Mouse (Mus musculus): ENCODE results near the gene Cpn2.
A peak's percentile ranks its signal among the peaks of the same experiment; 100 is the strongest.

Gene Cpn2

DNA sequence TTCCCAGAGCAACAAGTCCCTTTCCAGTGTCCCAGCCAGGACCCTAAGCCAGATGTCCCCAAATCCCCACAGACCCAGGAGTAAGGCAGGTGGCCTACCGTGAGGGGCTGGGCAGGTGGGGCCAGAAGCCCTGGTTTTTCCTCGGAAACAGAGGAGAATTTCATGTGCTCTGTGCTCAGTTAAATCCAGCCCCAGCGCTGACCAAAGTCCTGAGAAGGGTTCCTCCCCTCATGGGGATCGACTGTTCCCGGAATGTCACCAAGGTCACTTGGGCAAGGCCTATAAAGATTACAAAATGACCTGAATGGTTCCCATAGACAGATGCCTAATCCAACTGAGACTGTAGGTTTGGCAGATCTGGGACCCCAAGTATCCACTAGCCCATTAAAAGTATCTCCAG, at the start of gene Cpn2:
Gene Cpn2 (minus strand): TSS at position 141 of the 400 bp plus-strand sequence.
- DNase-seq, result no peak

DNA sequence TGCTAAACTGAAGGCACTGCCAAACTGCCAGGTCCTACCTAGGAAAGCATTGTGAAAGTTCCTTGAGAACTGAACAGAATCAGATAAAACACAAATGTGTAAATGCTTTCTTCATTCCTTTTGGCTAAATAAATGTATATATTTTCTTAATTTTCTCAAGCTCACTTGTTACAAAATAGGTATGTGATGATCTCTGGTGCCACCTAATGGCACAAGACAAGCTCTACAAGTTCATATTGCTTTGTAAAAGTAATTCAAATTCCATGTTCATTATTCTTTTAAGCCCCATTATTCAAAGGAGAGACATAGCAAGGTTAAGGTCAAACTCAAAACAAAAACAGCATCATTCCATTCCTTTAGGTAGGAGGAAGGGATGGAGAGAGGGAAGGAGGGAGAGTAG, 46.9 kb upstream of the Cpn2 start:
- no peak for DNase-seq

DNA sequence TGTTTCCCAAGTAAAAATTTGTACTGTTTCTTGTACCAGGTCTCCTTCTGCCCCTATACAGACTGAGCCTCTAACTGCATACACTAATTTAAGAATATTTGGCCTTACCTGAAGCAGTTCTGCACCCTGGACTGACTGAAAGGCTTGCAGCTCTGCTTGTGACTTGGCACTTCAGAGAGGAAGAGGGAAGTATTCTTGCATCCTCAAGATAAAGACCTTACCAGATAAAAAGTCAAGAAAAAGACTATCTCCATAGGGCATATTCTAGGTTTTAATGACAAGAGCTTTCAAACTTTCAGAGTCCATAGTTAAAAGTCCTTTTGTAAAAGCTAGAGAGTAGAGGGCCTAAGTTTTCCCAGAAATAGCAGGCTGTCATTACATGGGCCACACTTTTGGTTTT, 43.3 kb upstream of the Cpn2 start, which contains the start of gene Gp5:
Gene Gp5 (minus strand): TSS at position 133 of the 400 bp plus-strand sequence.
- DNase-seq, result no peak

DNA sequence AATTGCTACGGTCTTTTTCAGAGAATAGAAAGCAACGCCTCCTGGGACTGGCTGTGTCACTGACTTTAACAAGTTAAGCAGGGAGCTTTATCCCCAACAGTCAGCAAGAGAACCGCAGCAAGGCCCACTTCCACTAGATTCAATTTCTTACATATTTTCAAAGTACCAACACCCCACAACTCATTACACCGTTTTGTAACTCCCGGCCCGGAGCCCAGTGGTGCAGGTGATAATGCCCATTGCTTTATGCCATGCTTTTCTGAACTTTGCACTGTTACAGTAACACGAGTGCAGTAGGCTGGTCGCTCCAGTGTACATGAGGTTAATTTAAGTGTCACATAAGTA, 42.8 kb upstream of the Cpn2 start:
- DNase-seq, result peak in 1 of 2 experiments; percentile 10

DNA sequence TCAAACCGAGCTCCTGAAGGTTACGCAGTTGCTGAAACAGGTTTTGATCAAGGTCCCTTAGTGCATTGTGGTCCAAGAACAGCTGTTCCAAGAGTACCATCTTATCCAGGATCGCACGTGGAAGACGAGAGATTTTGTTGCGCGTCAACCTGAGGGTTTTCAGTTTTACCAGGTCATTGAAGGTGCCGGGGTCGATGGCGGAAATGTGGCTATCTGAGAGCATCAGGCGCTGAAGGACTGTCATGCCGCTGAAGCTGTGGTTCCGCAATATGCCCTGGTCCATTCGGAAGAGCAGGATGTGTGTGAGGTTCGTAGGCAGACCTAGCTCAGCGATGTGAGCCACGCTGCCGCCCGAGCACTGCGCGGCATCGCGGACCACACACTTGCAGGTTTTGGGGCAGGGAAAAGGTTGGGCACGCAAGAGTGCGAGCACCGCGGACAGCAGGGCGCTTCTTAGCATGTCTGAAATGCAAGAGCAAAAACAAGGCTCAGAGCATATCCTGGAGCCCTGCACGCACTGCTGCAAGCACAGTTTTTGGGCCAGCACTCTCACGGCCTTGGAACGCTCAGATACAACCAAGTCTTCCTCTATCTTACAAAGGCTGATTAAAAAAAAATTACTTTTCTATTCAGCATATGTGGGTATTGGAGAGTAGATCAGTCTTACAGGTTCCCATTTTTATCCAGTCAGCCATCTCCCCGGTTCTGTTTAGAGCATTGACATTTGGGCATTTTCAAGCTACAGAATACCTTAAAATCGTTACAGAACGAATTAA, 42.3 kb upstream of the Cpn2 start:
- DNase-seq, result peak; percentile 9 to 13

DNA sequence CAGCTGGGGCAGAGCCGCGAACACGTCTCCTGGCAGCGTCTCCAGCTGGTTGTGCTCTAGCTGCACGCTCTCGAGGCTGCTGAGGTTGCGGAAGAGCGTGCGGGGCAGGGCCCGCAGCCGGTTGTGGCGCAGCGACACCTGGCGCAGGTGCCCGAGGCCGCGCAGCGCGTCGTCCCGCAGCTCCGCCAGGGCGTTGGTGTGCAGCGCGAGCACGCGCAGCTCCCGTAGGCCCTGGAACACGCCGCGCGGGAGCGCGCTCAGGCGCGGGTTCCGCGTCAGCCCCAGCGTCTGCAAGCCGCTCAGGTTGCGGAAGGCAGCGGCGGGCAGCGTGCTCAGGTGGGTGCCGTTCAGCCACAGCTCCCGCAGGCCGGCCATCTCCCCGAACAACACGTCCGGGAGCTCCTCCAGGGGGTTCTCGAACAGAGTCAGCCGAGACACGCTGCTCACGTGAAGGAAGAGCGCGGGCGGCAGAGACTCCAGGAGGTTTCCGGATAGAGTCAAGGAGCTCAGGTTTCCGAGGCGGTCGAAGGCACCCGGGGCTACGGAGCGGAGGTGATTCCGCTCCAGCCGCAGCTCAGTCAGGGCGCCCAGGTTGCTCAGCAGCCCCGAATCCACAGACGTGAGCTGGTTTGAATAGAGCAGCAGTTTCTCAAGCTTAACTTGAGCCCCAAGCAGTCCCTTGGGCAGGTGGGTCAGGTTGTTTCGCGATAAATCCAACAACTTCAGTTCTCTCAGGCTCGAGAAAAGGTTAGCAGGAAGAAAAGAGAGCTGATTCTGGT, 41.5 kb upstream of the Cpn2 start:
- peak; percentile 8 to 55 for DNase-seq

DNA sequence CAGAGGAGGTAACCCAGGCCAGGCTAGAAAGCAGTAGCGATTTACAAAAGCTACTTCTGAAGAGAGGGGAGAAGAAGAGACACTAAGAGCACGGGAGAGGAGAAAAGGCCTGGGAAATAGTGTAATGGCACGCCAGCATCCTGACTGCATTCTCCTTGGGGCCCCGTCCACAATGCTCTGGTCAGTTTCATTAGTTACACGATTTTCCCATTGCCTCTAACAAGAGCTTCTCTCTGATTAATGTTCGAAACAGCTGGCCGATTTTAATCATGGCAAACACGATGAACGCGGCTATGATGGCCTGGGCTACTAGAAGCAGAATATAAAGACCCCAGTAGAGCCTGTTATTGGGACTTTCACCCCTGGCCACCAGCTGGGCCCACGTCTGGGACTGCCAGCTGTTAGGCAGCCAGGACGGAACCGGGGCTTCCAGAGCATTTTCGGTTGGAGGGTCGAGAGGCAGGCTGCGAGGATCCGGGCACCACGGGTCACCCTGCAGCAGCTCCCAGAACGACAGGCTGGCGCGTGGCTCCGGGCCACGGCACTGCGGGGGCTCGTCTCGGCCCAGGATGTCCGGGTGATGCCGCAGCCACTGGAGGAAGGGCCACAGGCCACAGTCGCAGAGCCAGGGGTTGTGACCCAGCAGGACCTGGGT, 40.8 kb upstream of the Cpn2 start:
- no peak for DNase-seq

DNA sequence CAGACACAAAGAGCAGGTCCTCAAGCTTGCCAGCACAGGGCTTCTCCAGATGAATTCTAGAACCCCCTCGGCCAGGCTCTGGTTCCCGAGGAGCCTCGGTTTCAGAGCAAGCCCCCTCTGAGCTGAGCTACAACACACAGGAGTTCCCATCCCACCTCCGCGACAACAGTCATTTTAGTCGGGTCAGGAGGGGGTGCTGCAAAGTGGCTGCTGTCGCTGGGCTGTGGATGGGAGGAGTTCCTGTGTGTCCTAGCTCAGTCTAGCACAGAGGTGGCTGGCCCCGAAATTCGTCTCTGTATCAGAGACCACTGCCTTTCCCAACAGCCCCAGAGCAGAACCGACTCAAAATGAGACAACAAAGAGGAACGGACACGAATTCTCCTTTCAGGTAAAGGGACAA, 40.0 kb upstream of the Cpn2 start:
- no peak for DNase-seq

DNA sequence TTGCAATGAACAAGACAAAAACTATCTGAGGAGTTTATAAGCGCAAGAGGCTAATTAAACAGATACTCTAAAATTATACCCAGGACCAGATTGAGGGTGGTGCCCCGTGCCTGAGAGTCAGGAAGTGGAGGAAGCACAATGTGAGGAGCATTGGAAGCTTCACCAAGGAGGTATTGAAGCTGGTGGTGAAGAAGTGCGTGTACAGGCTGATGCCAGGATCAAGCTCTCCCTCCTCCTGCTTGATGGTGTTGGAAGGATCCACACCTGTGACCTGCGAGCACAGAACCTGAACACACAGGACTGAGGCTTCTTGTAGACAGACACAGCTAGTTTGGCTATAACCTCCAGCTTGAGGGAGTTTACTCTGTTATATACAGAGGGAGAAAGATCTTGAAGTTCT, 38.8 kb upstream of the Cpn2 start:
- DNase-seq, result no peak

DNA sequence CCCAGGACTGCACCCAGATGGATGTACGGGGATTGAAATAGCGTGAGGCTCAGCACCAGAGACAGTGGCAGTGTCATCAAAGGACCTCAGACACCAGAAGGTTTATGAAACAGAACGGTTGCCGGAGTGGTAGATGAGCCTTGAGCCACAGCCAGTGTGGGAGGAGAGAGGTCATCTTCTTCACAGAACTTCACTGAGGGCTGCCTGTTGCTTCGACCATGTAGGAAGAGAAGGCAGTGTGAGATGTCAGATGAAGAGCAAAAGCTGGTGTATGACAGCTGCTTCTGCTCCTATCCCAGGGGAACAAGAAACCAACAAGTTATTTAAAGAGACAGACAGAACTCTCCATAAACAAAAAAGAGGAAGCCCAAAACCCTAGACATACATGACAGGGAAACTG, 36.9 kb upstream of the Cpn2 start:
- DNase-seq, result no peak

DNA sequence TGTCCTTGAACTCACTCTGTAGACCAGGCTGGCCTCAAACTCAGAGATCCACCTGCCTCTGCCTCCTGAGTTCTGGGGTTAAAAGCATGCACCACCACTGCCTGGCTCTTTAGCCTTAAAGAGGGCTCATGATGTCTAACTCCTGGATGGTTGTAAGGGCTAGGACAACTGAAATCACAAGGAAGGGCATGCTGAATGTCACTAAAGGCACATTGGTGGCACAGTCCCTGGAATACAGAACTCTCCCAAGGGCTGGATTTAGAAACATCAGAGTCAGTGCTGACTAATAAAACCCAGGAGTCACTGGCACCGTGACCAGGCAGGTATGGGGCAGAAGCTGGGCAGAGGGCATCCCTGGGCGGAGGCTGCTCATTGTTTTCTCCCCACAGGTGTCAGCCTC, 36.1 kb upstream of the Cpn2 start:
- no peak for DNase-seq

DNA sequence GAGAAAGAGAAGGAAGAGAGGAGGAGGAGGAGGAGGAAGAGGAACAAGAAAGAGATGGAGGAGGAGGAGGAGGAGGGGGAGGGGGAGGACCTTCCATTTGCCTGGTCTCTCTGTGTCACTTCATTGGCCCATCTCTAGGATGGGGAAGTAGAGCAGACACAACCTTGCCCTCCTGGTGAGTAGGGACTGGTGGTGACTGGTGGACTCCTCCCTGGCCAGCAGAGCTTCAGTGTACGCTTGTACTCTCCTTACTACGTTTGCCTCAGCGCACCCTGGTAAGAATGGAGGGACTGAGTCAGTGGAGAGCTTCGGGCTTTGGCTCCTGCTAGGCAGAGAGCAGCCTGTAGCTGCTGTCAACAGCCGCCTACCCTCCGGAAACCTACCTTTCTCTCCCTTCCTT, 35.4 kb upstream of the Cpn2 start:
- DNase-seq, result no peak

DNA sequence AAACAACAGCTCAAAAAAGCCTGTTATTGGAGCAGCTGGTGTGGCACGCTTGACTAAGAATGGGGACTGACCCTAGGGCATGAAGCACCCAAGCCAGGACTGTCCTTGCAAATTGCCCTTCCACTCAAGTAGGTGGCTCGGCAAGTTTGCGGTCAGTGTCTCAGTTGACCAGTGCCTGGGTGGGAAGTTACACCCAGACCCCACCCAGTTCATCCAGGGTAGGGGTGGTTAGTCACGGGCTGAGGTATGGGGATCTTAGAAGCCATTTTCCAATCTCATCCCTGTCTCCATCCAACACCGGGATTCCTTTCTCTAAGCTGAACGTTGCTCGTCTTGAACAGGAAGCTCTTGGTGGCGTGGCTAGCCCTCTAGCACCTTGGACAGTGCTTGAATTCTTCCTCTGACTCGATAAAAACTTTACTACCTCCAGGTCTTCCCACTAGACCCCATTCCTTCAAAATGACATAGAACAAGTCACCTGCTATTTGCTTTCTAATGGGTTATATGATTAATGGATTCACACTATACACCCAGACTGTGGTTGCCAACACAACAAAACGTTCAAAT, 32.5 kb upstream of the Cpn2 start:
- no peak for DNase-seq

DNA sequence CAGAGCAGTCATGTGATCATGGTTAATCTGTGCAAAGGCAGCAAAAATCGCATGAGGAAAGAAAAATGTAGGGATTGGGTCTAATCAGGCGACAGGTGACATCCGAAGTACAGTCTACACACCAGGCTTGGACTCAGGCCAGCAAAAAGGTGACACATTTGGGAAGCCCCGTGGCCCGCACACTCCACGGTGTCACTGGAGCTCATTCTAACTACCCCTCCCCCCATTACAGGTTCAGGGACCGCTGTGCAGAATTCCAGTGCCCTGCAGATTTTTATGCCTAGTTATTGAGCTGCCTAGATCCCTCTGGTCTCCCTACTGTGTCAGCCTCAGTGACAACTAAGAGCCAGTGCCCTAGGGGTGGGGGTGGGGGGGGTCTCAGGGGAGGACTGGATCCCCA, 30.2 kb upstream of the Cpn2 start:
- no peak for DNase-seq

DNA sequence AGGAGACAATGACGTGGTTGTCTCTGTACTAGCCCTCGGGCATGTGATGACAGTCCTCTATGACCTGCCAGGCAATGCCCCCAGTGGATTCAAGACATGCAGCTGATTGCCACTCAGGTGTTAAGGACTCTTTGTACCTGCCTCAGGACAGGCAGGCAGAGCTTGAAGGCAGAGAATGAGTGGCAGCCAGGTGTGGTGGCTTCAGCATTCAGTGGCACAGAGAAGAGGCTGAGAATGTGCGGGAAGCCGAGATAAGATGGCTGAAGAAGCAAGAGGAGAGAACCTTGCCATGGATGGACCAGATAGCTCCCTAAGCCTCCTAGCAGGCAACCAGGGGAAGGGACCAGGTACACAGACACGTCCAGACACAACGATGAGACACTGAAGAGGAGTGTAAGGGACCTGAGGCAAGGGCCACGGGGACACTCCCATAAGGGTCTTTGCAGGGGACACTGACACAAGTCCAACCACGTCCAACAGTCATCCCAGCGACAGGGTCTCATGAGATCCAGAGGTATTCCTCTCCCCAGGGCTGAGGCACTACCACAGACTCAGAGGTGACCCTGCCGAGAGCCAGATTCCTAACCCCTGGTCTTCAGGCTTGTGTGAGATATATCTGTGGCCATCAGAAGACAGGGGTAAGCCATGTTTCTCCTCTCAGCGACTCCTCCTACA, 29.4 kb upstream of the Cpn2 start:
- no peak for DNase-seq

DNA sequence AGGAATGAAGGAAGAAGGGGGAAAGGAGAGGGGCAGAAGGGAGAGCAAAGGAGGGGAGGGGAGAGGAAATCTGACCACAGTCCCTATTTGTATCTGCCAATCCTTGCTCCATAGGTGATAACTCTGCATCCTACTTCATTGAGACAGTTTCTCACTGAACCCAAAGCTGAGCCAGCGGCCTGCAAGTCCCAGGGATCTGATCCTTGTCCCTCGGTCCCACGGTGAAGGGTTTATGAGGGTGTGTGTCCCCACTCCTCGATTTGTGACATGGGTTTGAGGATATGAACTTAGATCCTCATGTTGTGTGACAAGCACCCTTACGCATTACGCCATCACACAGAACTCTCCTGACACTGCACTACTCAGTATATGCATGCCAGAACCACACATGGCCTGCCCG, 27.8 kb upstream of the Cpn2 start:
- no peak for DNase-seq

DNA sequence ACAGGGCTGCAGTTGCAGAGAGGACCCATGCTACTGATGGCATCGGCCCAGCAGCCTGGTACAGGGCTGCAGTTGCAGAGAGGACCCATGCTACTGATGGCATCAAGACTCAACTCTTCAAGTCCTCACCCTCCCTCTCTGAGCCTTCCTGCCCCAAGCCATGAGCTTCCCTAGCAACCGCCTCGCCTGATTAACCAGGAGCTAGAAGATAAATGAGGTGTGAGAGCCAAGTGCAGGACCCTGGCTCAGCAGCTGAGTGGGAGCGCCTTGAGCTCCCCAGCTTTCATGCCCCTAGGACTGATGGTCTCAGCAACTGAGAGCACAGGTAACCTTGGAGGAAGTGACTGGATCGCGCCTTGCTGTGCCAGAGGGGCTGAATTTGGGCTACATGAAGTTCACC, 23.1 kb upstream of the Cpn2 start:
- no peak for DNase-seq

DNA sequence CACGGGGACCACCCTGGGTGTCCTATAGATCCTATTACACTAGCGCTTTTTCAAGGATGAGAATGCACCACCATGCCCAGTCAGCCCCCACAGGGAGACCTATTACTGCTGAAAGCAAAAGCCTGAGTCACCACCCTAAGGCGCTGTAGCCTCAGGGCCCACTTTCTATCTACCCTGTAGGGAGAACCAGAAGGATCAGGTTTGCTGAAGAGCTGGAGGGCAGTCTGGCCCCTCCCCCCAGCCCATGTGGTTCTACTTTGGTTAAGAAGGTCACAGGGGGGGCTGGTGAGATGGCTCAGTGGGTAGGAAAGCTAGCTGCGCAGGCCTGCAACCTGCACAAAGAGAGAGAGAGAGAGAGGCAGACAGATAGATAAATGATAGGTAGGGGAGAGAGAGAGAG, 18.4 kb upstream of the Cpn2 start:
- no peak for DNase-seq

DNA sequence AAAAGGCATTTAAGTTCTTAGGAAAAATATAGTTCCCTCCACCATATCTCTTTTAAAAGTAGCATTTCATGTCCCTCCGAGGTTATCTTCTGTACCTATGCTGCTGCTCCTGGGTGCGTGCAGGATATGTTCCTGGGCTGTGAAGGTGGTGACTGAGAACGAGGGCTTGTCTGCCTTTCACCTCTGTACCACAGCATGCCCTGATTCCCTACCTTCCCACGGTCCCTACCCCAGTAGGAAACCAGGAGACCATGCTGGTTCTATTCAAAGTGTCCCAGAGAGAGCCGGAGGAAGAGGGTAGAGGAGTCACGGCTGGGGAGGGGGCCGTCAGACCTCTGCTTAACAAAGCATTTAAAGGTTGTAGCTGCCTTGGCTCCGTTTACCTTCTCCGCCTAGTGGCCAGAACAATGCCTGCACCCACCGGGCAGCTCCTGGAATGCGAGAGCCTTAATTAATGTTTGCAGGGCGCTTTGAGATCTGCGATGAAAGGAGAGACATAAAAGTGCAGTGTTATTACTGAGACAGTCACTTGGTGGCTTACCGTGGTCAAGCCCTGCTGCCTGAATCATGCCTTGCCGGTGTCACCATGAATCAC, 16.5 kb upstream of the Cpn2 start:
- peak; percentile 27 to 75 for DNase-seq

DNA sequence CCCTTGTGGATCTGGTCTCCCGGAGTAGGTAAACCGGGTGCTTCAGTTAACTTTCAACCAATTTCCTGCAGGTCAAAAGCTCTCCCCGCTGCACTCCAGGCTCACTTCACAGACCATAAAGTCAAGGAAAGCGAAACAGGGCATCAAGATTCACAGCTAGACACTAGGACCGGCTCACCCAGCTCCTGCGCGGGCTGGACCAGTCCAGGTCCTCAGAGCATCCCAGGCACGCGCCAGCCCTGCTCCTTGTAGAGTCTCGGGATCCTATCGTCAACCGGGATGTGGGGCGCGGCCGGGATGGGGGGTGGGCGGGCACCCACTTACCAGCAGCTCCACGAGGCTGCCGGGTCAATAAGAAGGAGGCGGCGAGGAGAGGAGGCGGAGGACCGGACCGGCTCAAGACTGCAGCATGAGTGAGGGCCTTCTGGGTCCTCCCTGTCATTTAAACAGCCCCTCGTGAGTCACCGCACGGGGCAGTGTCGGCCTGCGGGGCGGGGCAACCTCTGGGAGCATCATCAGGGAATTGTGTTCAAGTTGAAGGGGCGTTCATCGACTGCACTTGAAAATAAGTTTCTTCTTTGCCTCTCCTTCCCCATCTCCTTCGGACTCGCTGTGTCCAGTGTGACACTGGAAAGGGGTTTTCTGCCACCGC, 15.7 kb upstream of the Cpn2 start, which contains the start of gene Lrrc15:
Gene Lrrc15 (minus strand): TSS at position 413 of the 652 bp plus-strand sequence.
- peak; percentile 12 to 22 for DNase-seq

DNA sequence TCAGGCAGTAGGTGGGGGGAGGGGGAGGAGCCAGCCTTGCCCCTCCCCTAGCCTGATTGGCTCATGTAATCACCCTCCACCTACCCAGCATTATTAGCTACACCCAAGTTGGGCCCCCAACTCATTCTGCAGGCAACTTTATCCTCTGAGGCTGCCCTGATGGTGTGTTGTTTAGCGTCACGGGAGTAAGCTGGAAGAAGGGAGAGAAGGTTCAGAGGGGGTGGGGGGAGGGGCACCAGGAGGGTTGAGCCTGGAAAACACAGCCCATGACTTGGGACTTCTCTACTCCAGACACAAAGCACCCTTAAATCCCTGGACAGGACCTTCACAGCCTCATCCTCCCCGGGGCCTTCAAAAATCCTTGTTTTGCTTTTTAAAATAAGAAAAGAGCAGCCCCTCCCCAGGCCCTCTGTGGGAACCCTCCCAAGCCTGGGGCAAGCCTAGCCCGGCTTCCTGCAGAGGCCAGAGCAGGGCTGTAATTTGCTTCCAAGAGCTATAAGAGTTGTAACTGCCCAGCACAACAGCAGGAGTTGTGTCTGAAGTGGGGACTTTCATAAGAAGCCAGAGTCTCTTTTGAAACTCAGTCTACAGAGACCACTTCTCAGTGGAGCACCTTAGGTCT, 13.5 kb upstream of the Cpn2 start:
- no peak for DNase-seq

Measured in kidney, postnatal 36 days (tissue).